Mouse (Mus musculus): Measurements from ENCODE around the gene Mast1.

- no peak for TF ChIP-seq USF1 (IDR thresholded peaks at IDR 0.05; ENCODE audit: low read depth)
- TF ChIP-seq POLR2A (IDR thresholded peaks at IDR 0.05; ENCODE audit: insufficient read length, low read depth) = peak; percentile 94
- TF ChIP-seq E2F4 (IDR thresholded peaks at IDR 0.05; ENCODE audit: insufficient read depth) = no peak
- TF ChIP-seq MAX (IDR thresholded peaks at IDR 0.05; ENCODE audit: low read depth) = peak; percentile 96
- peak in 1 of 3 experiments; percentile 36 for TF ChIP-seq MYOD1 (IDR thresholded peaks at IDR 0.05; ENCODE audit: control insufficient read depth in 1 of 3, insufficient read length in 2 of 3, low read depth in 2 of 3)
- no peak for TF ChIP-seq TCF12 (IDR thresholded peaks at IDR 0.05; ENCODE audit: insufficient read depth, poor library complexity, severe bottlenecking)
- TF ChIP-seq MYOG (IDR thresholded peaks at IDR 0.05; ENCODE audit: control insufficient read depth in 1 of 3, insufficient read depth in 1 of 3, insufficient read length in 2 of 3, low read depth in 2 of 3) = peak in 1 of 3 experiments; percentile 41
- TF ChIP-seq POLR2AphosphoS2 (IDR thresholded peaks at IDR 0.05; ENCODE audit: insufficient read length, low read depth) = peak; percentile 96
These were observed 41.2 kb upstream of the Mast1 start, which contains the start of gene Junb for GRCm38 (mm10) chr8:84978248-84978940.
